Mouse (Mus musculus) ZHBTc4 (cell line): ENCODE measurements around the gene Wbp4.
"Not testable (repeated sequence)": the region's sequence is repeated elsewhere in the genome, so short reads cannot be mapped to it uniquely, and the experiment has no call there.

Source experiments
- DNase-seq: peaks from one replicate; pipeline ENCODE4 v3.0.0-alpha.2; 2011; ENCODE audit warnings: low read depth, low spot score

Gene Wbp4

GRCm38 (mm10) chr14:79481339-79482151, at the start of gene Wbp4:
TSS of gene Wbp4 (minus strand) at chr14:79481520.
- DNase-seq, result peak; percentile 88

- no peak for DNase-seq
These were observed 49.4 kb upstream of the Wbp4 start for GRCm38 (mm10) chr14:79530761-79531160.

DNA sequence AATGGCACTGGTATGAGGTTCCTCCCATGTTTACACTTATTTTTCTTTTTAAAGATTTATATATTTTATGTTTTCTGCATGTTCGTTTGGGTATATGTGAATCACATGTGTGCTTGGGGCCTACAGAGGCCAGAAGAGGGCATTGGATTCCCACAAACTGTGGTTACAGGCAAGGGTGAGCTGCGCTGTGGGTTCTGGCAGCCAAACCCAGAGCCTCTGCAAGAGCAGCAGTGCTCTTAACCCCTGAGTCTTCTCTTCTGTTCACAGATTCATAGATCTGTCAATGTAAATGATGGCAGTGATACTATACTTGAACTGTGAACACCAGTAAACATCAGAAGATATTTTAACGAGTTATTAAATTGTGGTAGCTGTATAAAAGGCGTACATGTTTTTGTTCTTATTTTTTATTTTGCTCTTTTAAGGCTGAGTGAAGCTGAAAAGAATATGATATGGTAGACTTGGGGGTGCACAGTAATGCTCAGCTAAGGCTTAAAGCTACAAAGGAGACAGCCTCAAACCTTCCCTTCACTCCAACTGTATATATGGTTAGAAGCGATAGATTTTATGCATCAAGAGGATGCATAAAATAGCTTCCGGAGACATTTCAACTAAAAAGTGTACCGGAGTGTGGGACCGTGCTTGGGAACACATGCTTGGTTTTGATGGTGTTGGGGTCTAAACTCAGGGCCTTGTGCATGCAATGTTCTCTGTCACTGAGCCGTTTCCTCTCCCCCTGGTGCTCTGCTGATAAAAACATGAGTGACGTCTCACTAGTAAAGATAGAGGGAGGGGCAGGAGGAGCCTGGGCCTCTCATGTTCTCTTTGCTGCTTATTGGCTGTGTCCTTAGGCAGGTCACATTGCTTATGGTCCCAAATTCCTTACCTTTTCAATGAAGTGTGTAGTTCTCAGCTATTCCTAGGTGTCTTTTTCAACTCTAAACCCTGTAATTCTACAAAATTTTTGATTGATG, 48.5 kb upstream of the Wbp4 start:
- DNase-seq, result no peak

GRCm38 (mm10) chr14:79527704-79528103, 46.4 kb upstream of the Wbp4 start:
- no peak for DNase-seq

DNA sequence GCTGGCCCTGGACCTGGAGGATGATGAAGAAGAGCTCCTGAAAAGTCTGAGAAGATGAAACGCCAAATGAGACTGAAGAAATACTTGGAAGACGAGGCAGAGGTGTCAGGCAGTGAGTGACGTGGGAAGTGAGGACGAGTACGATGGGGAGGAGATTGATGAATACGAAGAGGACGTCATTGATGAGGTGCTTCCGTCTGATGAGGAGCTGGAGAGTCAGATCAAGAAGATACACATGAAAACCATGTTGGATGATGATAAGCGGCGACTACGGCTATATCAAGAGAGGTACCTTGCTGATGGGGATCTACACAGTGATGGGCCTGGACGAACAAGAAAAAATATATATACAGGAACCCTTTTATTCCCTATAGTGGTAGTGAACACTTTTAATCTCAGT, 44.8 kb upstream of the Wbp4 start:
- not testable (repeated sequence) for DNase-seq

- no peak for DNase-seq
These were observed 41.1 kb upstream of the Wbp4 start for GRCm38 (mm10) chr14:79522387-79522786.

DNA sequence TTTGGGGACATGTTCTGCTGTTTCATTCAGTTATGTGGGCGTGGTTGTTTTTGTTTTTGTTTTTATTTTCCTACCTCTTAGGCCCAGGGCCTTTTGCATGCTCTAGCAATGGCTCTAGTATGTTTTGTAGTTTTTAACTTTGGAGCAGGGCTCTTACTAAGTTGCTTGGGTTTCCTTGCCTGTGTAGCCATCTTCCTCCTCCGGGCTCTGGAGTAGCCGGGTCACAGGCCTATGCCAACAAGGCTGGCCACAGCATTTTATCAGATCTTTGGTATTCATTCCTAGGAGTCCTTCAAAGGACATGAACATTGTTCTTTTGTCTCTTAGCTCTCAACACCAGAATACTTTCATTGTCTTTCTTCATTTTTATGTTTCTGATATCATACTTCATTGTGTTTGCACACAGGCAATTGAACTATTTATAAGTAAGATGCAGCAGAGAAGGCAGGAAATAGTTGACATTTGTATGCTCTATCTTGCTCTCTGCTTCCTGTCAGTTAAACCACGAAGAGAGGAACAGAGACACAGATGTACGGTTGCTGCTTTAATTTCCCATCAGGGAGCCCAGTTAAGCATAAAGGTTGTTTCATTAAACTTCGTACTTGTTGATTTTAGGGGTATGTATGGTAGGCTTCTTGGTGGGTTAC, 40.3 kb upstream of the Wbp4 start:
- no peak for DNase-seq

- DNase-seq, result no peak
These were observed 39.7 kb upstream of the Wbp4 start for GRCm38 (mm10) chr14:79521056-79521455.

DNA sequence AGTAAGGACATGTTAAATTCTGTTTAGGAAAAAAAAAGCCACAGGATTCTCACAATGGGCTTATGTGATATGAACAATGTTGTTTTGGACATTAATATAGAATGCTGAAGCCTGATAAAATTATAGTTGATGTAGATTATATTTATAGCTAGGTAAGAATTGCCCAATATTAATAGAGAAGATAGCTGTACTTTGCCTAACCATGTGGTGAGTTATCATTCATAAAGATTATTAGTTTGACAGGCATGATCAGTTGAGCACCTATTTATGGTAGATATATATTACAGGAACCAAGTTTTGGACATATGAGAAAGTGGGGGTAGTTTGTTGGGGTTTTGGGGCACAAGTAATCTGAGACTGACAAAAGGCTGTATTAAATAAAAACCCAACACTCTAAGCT, 39.3 kb upstream of the Wbp4 start:
- no peak for DNase-seq

DNA sequence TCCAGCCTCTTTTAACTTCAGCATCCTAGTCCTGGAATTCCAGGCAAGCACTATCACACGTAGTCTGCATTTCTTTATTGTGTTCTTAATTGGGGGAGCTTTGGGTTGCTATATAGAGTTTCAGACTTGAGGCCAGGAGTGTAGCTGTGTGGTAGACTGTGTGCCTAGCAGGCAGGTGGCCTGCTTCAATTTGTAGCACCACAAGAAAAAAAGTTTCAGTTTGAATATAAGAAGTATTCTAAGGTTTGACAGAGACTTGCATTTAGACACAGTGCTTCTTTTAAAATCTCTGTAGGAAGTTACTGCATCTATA, 38.3 kb upstream of the Wbp4 start:
- no peak for DNase-seq

GRCm38 (mm10) chr14:79518761-79519662, 37.7 kb upstream of the Wbp4 start:
- no peak for DNase-seq

GRCm38 (mm10) chr14:79518123-79518522, 36.8 kb upstream of the Wbp4 start:
- no peak for DNase-seq

- DNase-seq, result no peak
These were observed 35.9 kb upstream of the Wbp4 start for GRCm38 (mm10) chr14:79517185-79517740.

DNA sequence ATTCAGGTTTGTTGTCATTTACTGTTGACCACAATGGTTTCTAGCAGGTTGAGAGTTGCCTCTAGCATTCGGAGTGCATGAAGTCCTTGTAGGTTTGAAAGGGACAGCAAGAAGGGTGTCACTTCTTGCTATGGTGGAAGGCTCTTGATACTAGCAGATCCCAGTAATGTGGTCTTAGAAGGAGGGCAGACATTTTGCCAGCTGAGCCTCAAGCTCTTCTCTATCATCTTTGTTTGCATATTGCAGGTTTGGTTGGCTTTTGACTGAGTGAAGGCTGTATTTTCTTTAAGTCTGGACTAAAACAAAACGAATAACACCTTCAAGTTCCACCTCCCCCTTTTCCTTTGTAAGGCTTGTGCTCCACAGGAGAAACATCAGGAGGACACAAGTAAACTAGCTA, 35.4 kb upstream of the Wbp4 start:
- DNase-seq, result no peak

DNA sequence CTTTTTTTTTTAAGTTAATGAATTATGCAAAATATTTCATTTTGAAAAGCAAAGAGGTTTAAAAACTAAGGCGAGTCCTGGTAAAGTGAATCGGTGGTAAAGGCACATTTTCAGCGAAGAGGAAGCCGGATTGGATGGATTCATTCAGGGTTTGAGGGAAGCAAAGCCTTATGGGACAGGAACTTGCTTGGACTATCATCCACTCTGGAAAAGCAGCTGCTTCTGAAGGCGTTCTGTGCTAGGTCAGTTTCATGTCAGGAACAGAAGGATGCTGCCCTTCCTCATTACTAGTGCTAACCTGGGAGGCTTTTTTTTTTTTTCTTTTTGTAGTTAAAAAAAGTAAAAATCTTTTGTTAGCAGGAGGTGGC, 34.9 kb upstream of the Wbp4 start:
- no peak for DNase-seq

DNA sequence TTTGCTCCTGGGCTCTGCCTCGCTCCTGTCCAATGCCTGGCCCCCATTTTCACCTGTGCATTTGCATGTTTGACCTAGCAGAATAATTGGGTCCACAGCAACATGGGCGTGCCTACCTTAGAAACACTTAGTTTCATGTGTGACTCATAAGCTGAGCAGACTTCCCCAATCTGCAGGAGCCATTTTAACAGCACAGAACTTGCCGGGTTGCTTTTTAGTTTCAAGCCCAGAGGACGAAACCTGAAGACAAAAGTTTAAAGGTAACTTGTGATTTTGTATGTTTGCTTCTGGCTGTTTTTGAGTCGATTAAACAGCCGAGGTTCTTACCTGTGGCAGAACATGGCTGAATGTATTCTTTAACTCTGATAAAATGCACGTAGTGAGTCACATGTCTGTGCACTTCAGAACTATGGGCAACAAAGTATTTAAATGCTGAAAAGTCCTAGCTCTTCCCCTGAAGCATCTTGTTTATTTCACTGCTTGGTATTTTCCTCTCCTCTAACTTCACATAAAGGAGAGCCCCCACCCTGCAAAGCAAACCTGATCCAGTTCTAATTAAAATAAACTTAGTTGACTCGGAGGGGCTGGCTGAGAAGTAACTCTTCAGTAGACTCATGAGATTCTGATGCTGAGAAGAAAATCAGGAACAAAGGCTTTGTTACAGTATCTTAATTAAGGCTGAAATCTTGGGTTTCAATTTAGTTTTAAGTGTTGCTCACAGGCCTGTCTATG, 34.4 kb upstream of the Wbp4 start:
- no peak for DNase-seq

GRCm38 (mm10) chr14:79515100-79515499, 33.8 kb upstream of the Wbp4 start:
- DNase-seq, result no peak

- DNase-seq, result peak; percentile 29
These were observed 32.6 kb upstream of the Wbp4 start for GRCm38 (mm10) chr14:79513951-79514350.

DNA sequence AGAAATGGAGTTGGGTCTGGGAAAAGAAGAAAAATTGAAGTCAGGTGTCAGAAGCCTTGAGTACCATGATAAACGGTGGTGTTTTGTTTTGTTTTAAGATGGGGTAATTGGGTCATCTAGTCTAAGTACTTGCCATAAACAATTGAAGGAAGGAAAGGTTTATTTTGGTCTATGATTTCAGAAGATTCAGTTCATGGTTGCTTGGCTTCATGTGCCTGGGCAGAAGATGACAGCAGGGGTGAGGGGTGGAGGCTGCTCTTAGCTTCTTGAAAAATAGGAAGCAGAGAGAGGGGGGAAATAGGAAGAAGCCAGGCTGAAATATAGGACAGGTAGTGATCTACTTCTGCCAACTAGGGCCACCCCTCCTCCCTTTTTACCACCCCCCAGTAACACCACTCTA, 30.2 kb upstream of the Wbp4 start:
- no peak for DNase-seq

GRCm38 (mm10) chr14:79508662-79509305, 27.5 kb upstream of the Wbp4 start:
- DNase-seq, result no peak
